Mouse (Mus musculus): ENCODE measurements around the gene Gm44596.
"Not testable (repeated sequence)": the region's sequence is repeated elsewhere in the genome, so short reads cannot be mapped to it uniquely, and the experiment has no call there.

The Gm44596 gene

GRCm38 (mm10) chr6:128380594-128381167 lies 5.4 kb downstream of the Gm44596 start:
- DNase-seq (ENCODE audit: low spot score) = not testable (repeated sequence)

DNA sequence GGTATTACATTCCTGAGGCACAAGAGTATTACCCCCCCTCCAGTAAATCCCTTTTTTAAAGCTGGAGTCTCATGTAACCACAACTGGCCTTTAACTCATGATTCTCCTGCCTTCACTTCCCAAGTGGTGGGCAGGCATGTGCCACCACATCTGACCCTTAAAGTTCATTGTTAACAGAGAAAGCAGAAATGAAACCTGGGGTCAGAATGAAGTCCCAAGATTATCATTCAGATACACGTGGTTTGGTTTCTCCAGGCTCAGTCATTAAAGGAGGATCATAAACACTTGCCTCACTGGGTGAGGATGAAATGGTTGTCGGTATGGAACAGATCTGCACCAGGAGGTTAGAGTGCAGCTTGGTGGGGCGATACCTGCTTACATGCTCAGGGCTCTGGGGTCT lies 6.0 kb downstream of the Gm44596 start:
- no peak for DNase-seq (ENCODE audit: low spot score)

- DNase-seq (ENCODE audit: low spot score) = no peak
Observed at GRCm38 (mm10) chr6:128383752-128384151, 8.4 kb downstream of the Gm44596 start.

- DNase-seq (ENCODE audit: low spot score) = no peak
Observed at GRCm38 (mm10) chr6:128385026-128385425, 9.7 kb downstream of the Gm44596 start.

- no peak for DNase-seq (ENCODE audit: low spot score)
Observed at GRCm38 (mm10) chr6:128389185-128389584, 13.9 kb downstream of the Gm44596 start.

GRCm38 (mm10) chr6:128390683-128391082 lies 15.4 kb downstream of the Gm44596 start:
- no peak for DNase-seq (ENCODE audit: low spot score)

DNA sequence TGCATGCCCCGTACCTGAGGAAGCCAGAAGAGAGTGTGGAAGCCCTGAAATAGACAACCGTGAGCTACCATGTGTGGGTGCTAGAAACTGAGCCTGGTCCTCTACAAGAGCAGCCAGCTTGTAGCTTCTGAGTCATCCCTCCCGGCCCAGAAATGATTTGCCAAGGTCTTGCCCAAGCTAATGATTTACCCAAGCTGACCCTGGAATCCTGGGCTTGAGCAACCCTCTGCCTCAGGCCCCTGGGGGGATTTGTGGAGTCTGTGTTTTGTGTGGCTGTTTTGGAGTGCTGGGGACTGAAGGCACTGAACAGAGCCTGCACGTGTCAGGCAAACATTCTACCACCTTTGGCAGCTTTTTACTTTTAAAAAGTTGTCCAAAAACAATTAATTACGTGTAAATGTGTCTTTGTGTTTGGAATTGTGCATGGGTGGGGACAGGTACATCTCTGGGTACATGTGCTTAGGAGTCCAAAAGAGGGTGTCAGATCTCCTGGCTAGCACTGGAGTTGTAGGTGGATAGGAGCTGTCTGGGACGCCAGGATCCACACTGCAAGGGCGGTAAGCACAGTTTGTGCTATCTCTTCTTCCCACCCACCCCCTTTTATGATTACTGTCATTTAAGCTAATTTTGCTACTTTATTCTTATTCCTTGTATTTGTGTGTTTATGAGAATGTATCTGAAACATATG lies 22.4 kb downstream of the Gm44596 start:
- no peak for DNase-seq (ENCODE audit: low spot score)

- no peak for DNase-seq (ENCODE audit: low spot score)
Observed at GRCm38 (mm10) chr6:128398996-128399395, 23.7 kb downstream of the Gm44596 start, which contains the start of gene Nrip2. Gene Nrip2 (plus strand): TSS chr6:128399296.

- peak; percentile 51 for DNase-seq (ENCODE audit: low spot score)
Observed at GRCm38 (mm10) chr6:128399421-128400185, 24.3 kb downstream of the Gm44596 start.

DNA sequence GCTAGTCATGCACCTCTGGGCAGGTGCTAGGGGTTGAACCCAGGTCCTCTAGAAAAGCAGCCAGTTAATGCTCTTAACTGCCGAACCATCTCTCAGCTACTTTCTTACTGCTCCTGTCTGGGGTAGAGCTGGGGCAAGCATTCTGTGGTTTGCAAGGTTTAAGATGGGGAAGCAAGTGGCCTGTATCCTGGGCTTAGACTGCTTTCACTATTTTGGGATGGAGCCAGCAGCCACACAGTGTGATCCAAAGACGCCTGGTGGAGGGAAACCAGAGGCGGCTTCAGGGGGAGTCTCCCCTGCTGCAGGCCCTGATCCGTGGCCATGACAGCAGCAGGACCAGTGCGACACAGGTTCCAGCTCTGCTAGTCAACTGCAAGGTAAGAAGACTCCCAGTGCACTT lies 29.4 kb downstream of the Gm44596 start:
- DNase-seq (ENCODE audit: low spot score) = no peak

DNA sequence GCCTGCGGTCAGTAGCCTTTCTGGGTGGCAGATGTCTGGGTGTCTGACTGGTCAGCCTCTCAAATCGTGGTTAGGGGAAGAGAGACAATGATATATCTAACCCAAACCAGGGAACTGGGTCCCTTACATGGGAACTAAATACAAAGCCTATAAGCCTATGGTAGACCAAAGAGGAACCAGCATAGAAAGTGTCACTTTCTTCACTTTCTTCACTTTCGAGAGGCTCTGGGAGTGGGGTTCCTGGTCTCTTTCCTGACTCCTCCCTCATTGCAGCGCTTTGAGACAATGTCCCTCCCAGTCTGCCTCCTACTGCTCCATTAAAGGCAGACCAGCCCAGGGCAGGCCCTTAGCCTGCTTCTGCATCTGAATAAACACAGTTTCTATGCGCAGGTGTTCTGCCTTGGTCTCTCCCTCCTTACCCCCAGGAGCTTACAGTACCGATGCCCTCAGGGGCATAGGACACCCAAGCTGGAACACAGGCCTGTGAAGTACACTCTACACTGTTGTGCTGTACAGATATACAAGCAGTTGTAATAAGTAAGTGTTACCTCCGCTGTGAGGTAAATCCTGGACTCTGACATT lies 33.3 kb downstream of the Gm44596 start:
- no peak for DNase-seq (ENCODE audit: low spot score)

- no peak for DNase-seq (ENCODE audit: low spot score)
Observed at GRCm38 (mm10) chr6:128410305-128410704, 35.0 kb downstream of the Gm44596 start.

DNA sequence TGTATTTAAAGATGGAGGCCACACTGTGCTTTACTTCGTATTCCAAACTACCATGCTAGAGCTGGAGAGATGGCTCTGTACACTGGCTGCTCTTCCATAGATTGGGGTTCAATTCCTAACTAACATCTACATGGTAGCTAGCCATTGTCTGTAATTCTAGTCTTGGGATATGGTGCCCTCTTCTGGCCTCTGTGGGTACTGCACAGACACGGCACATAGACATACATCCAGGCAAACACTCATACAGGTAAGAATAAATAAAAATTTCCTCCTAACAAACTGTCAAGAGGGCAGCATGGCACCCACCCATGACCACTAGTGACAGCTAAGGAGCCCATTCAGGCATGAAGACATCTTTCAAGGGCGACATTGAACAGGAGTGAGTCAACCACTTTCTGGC lies 35.8 kb downstream of the Gm44596 start:
- no peak for DNase-seq (ENCODE audit: low spot score)

DNA sequence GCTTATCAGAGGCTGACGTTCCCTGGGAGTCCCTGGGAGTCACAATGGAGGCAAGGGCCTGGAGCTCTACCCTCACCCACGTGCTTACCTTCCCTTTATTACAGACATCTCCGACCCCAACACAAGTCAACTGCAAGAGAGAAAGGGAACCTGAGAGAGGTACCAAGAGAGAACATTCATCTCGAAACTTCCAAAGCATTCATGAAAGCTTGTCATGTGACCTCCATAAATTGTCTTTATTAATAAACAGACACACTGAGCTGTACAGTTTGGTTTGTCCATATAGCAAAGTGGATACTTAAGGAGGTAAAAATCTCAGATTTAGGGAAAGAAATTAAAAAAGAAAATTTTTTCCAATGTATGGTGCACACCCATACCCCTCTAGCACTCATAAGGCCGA lies 40.9 kb downstream of the Gm44596 start:
- no peak for DNase-seq (ENCODE audit: low spot score)

DNA sequence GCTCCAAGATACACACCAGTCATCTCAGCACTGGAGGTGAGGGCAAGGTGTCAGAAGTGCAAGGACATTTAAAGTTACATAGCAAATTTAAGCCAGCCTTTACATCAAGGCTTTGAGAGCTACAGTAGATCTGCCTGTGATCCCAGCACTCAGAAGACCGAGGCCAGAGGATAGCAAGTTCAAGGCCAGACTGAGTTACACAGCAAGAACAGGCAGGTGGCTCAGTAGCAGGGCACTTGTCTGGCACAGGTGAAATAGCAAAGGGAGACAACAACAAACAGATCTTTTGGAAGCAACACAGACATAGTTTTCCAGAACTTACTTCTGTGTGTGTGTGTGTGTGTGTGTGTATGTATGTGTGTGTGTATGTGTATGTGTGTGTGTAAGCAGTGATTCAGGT lies 42.8 kb downstream of the Gm44596 start:
- no peak for DNase-seq (ENCODE audit: low spot score)

DNA sequence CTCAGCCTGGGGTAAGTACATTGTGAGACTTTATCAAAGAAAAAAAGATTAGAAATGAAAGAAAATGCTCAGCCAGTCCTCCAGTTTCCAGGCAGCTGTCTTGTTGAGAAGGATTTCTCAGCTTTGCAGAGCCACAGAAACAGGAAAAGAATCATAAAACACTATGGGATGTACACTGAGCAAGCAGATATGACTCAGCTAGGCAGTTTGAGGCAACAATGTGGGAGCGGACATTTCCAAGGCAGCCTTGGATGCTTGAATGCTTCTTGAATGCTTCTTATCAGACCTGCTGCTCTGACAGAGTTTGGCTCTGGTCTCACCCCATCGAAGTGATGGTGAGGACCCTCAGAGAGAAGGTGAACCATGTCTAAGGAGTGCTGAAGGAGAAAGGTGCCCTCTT lies 45.7 kb downstream of the Gm44596 start:
- DNase-seq (ENCODE audit: low spot score) = no peak

GRCm38 (mm10) chr6:128421480-128421879 lies 46.2 kb downstream of the Gm44596 start:
- DNase-seq (ENCODE audit: low spot score) = no peak

DNA sequence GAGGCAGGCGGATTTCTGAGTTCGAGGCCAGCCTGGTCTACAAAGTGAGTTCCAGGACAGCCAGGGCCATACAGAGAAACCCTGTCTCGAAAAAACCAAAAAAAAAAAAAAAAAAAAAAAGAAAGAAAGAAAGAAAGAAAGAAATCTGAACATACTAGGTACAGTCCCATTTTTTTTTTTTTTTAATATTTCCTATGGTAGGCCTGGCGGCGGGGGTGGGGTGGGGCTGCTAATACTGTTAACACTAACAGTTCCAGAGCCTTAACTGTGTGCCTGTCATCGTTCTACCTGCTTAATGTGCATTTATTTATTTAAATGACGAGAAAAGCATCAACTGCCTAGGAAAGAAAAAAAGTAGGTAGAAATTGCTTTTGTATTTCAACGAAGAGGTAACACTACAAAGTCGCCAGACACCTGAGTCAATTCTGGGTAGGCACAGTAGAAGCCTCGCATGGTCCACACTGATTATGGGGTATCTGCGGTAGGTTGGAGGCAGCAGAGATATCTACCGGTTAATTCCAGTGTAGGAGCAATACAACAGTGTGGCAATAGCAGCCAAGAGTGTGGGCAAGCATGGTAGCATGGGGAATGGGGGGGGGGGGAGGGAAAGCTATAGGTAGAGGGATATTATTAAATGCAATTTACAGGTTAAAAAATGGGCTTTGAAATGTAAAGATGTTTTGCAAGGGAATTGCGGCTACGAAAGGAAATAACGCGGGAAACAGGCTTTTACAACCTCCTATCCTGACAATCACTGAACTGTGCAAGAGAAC lies 48.4 kb downstream of the Gm44596 start:
- DNase-seq (ENCODE audit: low spot score) = no peak

DNA sequence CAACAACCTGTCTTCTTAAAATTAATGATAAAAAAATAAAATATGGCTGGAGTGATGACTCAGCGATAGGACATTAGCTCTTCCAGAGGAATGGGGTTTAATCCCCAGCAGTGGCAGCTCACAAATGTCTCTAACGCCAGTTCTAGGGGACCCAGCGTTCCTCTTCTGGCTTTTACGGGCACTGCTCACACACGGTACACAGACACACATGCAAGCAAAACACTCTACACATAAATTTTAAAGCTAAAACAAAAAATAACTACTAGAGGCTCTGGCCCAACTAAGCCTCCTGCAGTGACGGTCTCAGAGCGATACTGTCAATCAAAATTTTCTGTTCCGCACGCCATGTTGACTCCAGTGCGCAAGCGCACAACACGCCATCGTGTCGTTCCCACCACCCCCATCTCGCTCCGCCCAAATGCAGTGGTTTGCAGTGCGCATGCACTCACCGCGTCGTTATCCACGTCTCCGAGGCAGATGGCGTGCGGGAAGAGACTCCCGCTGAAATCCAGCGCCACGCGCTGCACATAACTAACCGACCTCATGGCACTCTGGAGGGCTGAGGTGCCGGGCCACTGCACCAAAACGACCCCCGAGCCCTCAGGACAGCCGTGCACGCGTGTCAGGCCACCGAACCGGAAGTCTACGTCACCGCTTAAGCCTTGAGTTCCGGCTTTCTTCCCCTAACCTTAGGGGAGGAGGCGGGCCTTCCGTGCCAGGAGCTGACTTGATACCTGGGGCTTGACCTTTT lies 49.1 kb downstream of the Gm44596 start, which contains the start of gene Itfg2:
Itfg2 (minus strand) TSS at position 663 of the 751 bp plus-strand sequence.
- DNase-seq (ENCODE audit: low spot score) = peak; percentile 94

- no peak for DNase-seq (ENCODE audit: low spot score)
Observed at GRCm38 (mm10) chr6:128425046-128425445, 49.7 kb downstream of the Gm44596 start.

- no peak for DNase-seq (ENCODE audit: low spot score)
Observed at GRCm38 (mm10) chr6:128427571-128427970, 52.3 kb downstream of the Gm44596 start.
